Comparison of ENCODE assay signal across 15 mouse cellular contexts in the genomic region with DNA sequence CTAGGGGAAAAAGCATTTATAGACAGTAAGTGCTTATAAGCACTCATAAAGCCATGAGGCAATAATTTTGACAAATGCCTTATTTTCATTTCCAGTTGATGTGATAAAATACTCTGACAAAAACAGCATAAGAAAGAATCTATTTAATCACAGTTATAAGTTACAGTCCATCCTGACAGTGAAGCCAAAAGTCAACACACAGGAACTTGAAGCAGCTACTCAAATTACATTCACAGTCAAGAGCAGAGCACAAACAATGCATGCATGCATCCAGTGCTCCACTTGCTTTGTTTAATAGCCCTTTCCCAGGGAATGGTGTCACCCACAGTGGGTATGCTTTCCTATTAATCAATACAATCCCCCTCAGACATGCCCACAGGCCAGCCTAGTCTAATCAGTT.
"Had no signal": no experiment of that assay in that cellular context is flagged by ENCODE, and none has a peak within 500 bp of the region (broad histone marks: within the 10 kb centered on the region; RNA-seq: fewer than 3 reads in every experiment).

No protein-coding gene starts in this region.

- H3K27ac ChIP-seq: midbrain, embryonic 10.5 days; midbrain, embryonic 12.5 days; neural tube, embryonic 12.5 days had no signal

- H3K4me2 ChIP-seq: lung, embryonic 14.5 days; midbrain, embryonic 12.5 days; neural tube, embryonic 12.5 days had no signal

- H3K9me3 ChIP-seq: midbrain, embryonic 10.5 days; midbrain, embryonic 12.5 days; neural tube, embryonic 12.5 days had no signal

- DNase-seq: lung, adult 18-20 months; lung, embryonic 14.5 days; lung, postnatal 10 days; lung, postnatal 4 days; midbrain, embryonic 14.5 days; right cerebral cortex, adult 18-20 months; right cerebral cortex, postnatal 25 days; right cerebral cortex, postnatal 4 days; spleen, adult 18-20 months; thymus, adult 18-20 months; thymus, postnatal 14 days; thymus, postnatal 36 days had no signal

- H3K4me1 ChIP-seq: midbrain, embryonic 10.5 days; midbrain, embryonic 12.5 days; neural tube, embryonic 12.5 days had no signal

- H3K36me3 ChIP-seq: neural tube, embryonic 12.5 days had no signal

- H3K27me3 ChIP-seq: midbrain, embryonic 12.5 days; neural tube, embryonic 12.5 days had no signal

- H3K4me3 ChIP-seq: midbrain, embryonic 10.5 days; midbrain, embryonic 12.5 days; neural tube, embryonic 12.5 days had no signal

- H3K9ac ChIP-seq: lung, embryonic 14.5 days; midbrain, embryonic 12.5 days; neural tube, embryonic 12.5 days had no signal
